Mouse (Mus musculus) kidney, postnatal 36 days (tissue): Measurements from ENCODE around the gene Rab5c.
A peak's percentile ranks its signal among the peaks of the same experiment; 100 is the strongest.

Experiments used
- DNase-seq, 2 experiments: peaks; one replicate each; pipeline ENCODE4 v3.0.0; 2021 to 2022; ENCODE audit warnings: mixed read lengths in 2 of 2

The Rab5c gene

DNA sequence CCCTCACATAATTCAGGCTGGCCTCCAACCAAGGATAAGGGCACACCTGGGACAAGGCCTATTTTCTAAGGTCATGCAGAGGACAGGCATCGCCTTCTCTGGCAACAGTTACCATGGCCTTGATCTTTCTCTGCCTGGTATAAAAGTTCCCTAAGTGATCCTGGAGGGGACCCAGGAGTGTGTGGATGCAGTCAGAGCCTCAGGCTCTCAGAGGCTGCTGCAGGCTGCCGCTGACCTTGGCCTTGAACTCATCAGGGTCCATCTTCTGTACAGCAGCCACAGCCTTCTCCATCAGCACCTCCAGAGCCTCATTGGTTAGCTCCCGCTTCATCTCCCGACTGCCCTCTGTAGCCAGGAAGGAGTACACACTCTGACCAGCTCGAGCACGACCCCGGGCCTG is 40.1 kb downstream of the Rab5c start:
- no peak for DNase-seq

DNA sequence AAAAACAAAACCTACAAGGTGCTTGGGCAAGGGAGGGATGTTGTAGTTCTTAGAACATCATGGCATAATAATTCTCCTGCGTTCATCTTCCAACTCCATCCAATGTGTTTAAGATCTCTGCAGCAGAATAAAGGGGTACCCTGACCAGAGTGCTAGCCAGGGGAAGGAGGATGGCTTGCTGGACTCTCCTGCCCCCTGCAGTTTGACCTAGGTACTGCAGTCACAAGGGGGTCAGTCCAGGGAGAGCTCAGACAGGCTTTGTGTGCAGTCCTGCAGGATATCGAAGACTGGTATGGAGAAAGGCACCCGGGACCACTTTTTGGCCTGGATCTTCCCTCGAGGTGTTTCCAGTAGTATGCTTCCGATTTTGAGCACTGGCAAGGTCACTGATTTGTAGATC is 43.1 kb downstream of the Rab5c start:
- DNase-seq: peak; percentile 61 to 88

DNA sequence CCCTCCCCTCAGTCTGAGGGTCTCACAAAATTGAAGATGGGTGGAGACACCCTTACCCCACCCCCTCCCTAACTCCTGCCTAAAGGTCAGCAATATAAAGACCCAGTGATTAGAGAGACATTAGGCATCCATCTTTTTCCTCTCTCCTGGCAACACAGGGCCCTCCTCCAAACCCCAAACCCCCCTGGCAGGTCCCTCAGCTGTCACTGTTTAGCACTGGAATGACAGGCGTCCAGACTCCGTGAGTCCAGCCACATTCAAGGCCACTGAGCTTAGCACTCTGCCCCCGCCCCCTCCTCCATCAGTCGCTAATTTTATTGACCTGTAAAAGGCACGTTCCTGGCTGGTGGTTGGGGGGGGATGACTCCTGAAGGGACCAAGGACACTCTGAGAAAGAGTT is 44.9 kb downstream of the Rab5c start:
- DNase-seq: no peak

DNA sequence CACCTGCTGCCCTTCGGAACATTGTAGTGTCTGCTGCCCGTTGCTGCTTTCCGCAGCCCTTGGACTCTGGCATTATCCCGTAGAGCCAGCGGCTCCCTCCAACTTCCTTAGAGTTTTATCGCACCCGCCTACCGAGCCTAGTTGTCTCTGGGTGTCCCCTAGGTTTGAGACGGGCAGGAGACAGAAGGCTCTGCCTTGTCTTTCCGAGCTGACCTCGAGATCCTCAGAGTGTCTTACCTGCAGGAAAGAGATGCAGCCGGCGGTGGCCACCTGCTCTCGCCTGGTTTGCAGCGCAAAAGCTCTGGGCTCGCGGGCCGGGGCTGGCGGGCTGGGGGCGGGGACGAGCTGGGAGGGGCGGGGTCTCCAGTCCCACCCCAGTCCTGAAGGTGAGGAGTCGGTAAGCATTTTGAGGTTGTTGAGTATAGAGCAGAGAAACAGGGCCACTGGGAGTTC is 45.8 kb downstream of the Rab5c start, which contains the start of gene Zfp385c:
TSS of gene Zfp385c (minus strand) at position 292 of the 453 bp plus-strand sequence.
- peak; percentile 20 to 53 for DNase-seq

DNA sequence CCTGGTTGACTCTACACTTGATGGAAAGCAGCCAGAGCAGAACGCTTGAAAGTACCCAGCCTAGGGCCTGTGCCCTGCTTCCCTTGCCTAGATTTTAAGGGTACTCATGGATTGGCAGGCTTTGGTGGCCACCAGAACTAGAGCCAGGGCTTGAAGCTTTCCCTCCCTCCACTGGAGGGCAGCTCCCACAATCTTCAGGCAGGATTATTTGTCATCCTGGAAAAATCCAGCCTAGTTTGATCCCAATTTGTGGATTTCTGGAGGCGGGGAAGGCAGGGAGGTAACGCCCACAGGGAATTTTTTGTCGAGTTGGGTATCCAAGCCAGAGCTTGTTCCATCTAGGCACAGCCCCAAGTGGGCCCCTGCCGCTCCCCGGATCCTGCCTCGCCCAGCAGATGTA is 47.6 kb downstream of the Rab5c start:
- no peak for DNase-seq

DNA sequence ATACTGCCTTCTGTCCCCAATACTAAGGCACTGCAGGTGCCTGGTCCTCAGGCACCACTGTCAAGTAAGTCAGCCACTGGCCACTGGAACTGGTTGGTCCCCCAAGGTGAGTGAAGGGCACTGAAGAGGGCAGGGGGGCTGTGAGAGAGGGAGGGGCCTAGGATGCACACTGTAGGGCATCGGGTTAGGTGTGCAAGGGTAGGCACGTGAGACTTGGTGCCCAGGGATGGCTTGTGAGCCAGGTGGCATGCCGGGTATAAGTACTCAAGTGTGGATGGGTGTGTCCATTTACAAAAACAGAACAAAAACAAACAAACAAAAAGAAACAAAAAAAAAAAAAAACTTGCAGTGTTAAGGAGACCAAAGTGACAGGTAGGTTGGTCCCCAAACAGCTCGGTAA is 49.6 kb downstream of the Rab5c start:
- no peak for DNase-seq

DNA sequence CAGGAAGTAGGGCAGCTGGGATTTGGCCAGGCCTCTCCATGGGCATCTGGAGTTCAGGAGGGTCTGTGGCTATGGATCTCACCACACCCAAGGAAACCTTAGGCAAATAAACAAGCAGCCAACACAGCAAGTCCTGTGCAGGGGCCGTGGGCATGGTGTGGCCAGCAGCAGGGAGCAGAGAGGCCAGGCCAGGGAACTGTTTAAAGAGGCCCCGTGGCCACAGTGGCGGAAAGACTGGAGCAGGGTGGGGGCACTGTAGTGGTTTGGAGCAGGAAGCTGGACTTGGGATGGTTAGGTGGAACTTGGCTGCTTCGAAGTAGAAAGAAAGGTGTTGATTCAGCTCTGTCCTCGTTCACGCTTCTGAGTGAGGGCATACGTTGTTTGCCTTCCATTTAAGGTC is 50.8 kb downstream of the Rab5c start:
- no peak for DNase-seq

DNA sequence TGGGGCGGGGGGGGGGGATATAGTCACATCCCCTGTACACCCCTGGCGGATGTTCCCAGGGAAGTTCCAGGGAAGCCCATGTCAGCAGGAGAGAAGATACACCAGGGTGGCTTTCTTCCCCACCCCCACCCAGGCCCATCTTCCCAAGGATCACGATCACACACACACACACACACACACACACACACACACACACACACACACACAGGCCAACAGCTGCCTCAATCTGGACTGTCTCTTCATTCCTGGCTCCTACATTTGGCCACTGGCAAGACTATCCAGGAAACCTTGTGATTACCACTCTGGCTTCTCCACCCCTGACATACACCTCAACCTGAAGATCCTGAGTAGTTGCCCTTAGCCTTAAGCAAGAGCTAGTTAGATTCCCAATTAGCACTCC is 52.6 kb downstream of the Rab5c start:
- DNase-seq: no peak

DNA sequence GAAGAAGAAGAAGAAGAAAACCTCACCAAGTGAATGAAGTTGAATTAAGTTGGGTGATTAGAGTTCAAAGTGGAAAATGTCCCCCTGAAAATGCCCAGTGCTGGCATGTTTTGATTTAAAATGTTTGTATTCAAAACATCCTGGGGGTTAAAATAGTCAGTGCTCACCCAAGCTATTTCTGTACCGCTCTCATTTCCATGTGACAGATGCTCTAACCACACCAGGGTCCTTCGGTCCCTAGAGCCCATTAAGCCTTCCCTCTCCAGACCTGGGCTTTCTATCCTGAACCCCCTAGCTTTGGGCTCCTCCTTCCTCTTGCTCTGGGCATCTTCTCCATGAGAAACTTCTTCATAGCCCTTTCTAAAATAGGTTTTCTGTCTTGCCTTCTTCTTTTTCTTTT is 53.9 kb downstream of the Rab5c start:
- no peak for DNase-seq

DNA sequence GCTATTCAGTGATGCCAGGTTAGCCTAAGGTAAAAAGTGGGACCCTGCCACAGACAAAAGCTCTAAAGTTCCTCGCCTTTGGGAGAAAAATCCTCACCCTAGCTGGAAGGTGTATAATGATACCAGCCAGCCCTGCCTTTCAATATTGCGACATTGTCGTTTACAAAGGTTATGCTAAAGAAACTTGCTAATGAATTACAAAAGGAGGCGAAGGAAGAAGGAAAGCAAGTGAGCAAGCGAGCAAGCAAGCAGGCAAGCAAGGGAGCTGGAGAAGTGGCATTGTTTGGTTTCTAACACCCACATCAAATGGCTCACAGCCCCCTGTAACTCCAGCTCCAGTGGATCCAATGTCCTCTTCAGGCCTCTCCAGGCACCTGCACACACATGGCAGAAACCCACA is 55.5 kb downstream of the Rab5c start:
- no peak for DNase-seq

DNA sequence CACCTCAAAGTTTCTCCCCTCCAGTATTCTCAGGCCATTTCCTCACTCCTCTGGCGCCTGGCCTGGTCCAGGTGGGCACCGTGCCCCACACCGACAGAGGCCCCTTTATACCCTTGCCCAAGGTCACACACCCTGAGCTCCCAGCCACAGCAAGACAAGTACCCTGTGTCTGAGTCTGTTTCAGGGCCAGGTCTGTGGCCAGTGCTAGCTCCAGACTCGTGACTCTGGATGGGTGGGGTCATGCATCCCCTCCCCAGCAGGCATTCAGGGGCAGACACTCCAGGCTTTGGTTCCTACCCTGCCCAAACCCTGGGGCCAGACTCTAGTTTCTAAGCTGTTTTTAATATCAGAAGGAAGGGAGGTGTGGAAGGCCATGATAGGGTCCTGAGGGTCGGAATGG is 56.2 kb downstream of the Rab5c start:
- DNase-seq: no peak

DNA sequence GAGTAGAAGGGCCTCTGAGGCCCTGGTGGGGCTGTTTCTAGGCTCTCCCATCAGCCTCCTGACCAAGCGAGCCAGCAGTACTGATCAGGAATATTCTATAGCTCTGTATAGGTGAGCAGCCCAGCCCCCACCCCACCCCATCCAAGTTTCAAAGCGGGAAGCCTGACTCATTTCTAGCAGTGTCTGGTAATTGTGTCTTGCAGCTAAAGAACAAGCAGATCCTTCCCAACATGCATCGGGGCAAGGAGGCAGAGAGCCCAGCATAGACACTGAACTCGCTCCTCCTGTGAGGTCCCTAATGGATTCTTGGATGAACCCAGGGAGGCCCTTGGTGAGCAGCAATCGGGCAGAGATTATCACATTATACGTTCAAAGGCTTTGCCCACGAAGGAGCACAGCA is 60.2 kb downstream of the Rab5c start:
- no peak for DNase-seq

DNA sequence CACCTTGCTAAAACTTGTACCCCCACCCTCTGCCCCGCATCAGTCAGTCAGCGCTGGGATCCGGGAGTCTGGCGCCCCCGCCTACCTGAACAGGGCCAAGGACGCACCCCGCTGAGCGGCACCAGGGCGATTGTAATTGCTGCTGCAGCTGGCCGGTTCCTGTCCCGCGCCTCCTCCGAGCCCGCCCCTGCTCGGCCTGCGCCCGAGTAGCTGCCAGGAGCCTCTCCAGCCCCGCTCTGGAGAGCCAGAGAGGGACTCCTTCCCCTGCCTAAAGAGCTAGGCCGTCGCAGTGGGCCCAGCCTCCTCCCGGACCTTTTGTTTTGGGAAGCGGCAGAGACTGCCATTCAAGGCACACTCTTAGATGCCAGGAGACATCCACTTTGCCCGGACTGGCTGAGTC is 64.8 kb downstream of the Rab5c start:
- DNase-seq: peak in 1 of 2 experiments; percentile 40

DNA sequence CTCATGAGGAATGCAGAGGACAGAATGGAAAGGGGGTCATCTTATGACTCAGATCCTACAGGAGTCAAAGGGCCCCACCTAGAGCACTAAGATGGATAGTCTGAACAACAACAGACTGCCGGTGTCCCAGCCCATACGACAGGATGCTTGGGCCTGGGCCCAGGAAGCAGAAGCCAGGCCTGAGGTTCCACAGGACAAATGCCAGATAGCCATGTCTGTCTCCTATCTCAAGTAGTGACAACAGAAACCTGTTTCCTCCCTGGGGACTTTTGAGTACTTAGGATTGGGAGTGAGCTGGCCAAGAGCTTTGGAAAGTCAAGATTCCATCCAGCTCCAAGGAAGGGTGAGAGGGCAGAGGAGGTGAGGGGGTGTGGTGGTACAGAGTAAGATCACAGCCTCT is 66.1 kb downstream of the Rab5c start:
- DNase-seq: no peak

DNA sequence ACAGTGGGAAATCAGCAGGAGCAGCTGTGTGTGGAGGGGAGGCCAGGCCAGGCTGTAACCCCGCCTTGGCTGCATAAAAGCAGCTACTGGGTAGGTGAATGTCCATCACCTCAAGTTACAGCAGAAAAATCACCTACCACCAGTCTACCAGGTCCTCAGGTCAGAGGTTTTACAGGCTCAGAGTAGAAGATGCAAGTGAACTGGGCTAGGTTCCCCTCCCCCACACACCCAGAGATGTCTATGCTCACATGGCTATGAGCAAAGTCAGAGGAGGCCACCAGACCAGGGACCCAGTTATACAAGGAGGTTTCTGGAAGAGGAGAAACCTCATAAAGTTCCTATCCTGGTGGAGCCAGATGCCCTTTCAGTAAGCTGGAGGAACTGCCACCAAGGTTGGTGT is 67.0 kb downstream of the Rab5c start:
- DNase-seq: no peak
